Mouse (Mus musculus) layer of hippocampus, adult 6 months (tissue): ENCODE measurements around the gene Cdkn2d. TPM values are rescaled to one million over a fixed set of nuclear protein-coding genes. Genes with fewer than 3 reads are reported as not detected.

ENCODE experiments used
- long read RNA-seq, 2 experiments: library from polyadenylated mRNA; unstranded; transcript quantifications; one replicate each; pipeline ENCODE4 v2.0.0; 2019 to 2020
- polyA plus RNA-seq: library from polyadenylated mRNA; unstranded; fragments of <200 nt; fragmentation: Nextera tagmentation; gene quantifications from 2 replicates; pipeline ENCODE4 v1.2.3, GENCODE M21; 2021

Cdkn2d gene
- 98.6 and 114 TPM in 2 replicates for polyA plus RNA-seq
- long read RNA-seq, experiment 1, transcript Cdkn2d-203 (2 exons, 1,423 nt): major isoform, 156 of 167 reads
- long read RNA-seq, experiment 1, partial matches to known transcripts: 7 of 167 reads
- long read RNA-seq, experiment 1, other reads (novel, unspliced or antisense): 0 of 167 reads
- long read RNA-seq, experiment 2, transcript Cdkn2d-202 (3 exons, 691 nt): minor isoform, 8 of 203 reads
- long read RNA-seq, experiment 2, transcript Cdkn2d-201 (3 exons, 1,264 nt): minor isoform, 6 of 203 reads
- long read RNA-seq, experiment 2, transcript Cdkn2d-203 (2 exons, 1,423 nt): major isoform, 187 of 203 reads
- long read RNA-seq, experiment 2, partial matches to known transcripts: 0 of 203 reads
- long read RNA-seq, experiment 2, other reads (novel, unspliced or antisense): 2 of 203 reads

DNA sequence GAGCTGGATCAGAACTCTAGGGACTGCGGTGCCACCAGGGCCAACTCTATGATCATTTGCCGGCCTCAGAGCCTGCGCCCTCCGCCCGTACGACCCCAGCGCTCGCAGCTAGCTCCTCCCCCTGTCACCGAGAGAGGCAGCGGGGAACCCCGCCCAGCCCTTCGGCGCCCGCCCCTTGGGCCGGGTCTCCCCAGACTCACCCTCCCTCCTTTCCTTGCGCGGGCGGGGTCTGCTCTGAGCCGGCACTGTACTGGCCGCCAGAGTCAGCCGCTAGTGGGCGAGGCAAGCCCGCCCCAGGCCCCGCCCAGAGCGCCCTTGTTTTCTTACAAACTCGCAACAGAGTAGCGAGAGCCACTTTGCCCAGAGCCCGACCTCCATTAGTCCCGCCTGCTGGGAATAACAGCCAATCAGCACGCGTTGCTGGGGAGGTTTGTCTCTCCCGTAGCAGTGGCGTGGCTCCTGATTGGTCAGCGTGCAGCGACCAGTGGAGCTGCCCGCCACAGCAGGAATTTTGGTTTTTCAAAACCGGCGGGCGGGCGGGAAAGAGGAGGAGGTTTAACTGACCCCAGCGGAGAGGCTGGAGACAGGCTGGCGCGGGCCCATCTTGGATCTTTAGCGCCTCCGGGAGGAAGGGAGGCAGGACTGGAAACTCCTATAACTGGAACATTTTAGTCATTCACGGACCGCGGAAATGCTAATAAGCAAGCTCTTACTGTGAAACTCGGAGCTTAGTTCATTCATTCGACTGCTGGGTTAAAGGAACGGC, at the start of gene Cdkn2d:
Gene Cdkn2d (minus strand): TSS at position 386 of the 766 bp plus-strand sequence.

DNA sequence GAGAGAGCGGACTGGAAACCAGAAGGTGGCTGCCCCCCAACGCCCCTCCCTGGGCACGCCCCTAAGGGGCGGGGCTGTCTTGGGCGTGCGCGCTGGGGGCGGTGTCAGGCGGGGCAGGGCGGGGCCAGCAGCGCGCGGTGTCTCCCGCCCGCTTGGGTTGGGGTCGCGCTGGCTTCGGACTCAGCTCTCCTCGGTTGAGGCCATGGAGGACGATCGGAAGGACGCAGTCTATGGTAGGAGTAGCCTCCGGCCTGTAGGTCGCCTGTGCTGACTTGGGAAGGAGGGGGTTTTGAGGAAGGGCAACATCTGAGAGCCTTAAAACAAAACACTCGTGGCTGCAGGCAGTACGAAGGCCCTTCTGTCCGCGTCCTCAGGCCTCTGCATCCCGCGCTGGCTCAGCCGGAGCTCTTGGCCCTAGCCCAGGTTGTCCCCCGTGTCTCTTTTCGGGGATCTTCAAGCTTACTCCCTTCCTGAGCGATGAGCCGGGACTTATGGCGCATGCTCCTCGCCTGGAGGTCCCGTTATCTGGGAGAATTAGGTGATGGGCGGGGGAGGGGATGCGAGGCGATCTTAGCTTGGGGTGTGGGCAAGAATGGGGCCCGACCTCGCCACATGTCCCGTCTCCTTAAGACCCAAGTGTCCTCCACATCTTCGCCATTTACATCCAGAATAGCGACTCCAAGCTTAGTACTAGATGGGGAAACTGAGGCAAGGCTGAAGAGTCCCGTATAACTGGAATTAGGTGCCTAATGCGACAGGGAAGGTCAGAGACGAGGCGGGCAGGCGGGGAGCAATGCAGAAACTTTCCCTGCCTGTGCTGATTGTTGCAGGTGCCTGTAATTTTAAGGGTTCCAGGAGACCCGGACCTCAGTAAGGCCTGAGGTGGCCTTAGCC, 29.7 kb upstream of the Cdkn2d start, which contains the start of gene Slc44a2:
Gene Slc44a2 (plus strand): TSS at position 80 of the 894 bp plus-strand sequence.

GRCm38 (mm10) chr9:21312134-21312533, 20.9 kb upstream of the Cdkn2d start, which contains the start of gene Ap1m2:
TSS of gene Ap1m2 (minus strand) at chr9:21312337.

GRCm38 (mm10) chr9:21287571-21288402, 3.4 kb downstream of the Cdkn2d start, which contains the start of gene Kri1:
TSS of gene Kri1 (minus strand) at chr9:21287969.

DNA sequence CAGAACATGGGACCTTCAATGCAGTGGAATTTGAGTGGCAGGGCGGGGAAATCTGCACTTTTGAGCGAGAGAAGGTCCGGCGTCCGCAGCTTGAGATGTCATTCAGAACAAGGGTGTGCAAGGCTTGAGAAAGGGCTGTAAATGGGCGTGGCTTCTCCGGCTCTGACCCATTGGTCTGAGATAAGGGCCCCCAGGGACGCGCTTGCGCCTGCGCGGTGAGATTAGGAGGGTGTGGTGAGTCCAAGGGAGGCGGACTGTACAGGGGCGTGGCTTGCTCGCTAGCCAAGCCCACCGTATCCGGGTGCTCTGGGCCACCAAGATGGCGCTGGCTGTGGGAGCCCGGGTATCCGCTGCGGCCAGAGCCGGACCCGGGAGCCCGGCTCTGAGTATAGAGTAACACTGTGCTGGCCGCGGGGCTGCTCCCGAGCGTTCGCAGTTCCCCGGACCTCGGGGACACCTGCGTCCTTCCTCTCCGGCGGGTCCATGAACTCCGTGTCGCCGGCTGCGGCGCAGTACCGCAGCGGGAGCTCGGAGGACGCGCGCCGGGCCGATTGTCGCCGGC, 26.1 kb downstream of the Cdkn2d start, which contains the start of gene Atg4d:
Gene Atg4d (plus strand): TSS at position 294 of the 562 bp plus-strand sequence.

DNA sequence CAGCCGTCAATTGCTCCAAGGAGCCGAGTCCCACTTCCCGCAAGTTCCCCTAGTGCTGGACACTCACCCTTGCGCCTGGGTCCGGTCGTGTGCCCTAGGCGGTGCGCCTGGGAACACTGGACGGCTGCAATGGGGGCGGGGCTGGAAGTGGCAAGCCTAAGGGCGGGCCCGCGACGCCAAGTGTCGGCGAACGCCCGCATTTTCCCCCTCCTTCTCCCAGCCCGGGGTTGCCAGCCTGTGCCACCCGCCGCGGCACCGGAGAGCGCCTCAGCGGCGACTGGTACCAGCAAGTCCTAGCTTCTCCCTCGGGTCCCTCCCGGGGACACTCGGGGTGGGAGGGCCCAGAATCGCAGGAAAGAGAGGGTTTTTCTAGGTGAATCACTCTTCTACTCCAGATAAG, 42.9 kb downstream of the Cdkn2d start, which contains the start of gene S1pr5:
Gene S1pr5 (minus strand): TSS at position 118 of the 400 bp plus-strand sequence.

DNA sequence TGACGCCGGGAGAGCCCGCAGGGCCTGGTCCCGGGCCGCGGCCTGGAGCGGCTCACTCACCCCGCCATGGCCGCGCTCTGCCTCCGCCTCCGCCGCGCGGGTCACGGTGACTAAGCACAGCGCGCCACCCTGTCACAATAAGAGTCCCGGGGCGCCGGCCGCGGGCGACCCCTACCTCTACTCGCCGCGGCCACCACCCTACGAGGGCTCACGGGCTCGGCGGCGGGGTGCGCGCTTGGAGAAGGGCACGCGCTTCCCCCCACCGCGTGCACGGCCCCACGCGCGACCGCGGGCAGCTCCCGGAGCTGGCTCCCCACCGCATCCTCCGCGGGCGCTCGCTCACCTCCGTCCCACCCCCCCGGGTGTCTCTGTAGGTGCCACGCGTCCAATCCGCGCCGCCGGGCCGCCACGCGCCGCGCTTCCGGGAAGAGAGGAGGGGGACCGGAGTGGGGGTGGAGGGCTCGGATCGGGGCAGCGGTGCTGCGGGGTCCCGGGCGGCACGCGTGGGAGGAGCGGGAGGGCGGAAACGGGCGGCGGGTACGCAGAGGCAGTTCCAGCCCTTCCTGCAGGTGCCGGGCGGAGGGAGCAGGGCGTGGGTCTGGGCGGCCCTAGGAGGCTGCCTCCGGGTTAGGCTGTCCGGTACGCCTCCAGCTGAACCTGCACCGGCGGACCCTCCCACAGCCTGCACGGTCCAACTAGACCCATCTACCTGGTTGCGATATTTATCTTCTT, 52.3 kb downstream of the Cdkn2d start, which contains the start of gene Keap1:
Gene Keap1 (minus strand): TSS at position 629 of the 732 bp plus-strand sequence.

Other genes with a start within 250 kb of the Cdkn2d start
- not detected in 2 replicates for gene Zglp1, start 224.3 kb downstream of the Cdkn2d start, polyA plus RNA-seq
- gene Gm49373, start 218.3 kb downstream of the Cdkn2d start, polyA plus RNA-seq: 0.33 and 0.50 TPM in 2 replicates
- gene Fdx1l, start 217.8 kb downstream of the Cdkn2d start, polyA plus RNA-seq: 201 and 219 TPM in 2 replicates
- gene Gm38431, start 199.4 kb downstream of the Cdkn2d start, polyA plus RNA-seq: 10.2 and 15.7 TPM in 2 replicates
- 6.2 and 7.8 TPM in 2 replicates for gene Raver1, start 199.4 kb downstream of the Cdkn2d start, polyA plus RNA-seq
- gene Tyk2, start 160.2 kb downstream of the Cdkn2d start, polyA plus RNA-seq: 2.5 and 2.8 TPM in 2 replicates
- gene Cdc37, start 141.4 kb downstream of the Cdkn2d start, polyA plus RNA-seq: 160 and 167 TPM in 2 replicates
- 29.0 and 36.9 TPM in 2 replicates for gene Pde4a, start 125.7 kb downstream of the Cdkn2d start, polyA plus RNA-seq
- gene Keap1, start 52.0 kb downstream of the Cdkn2d start, polyA plus RNA-seq: 66.2 and 66.6 TPM in 2 replicates
- gene S1pr5, start 43.0 kb downstream of the Cdkn2d start, polyA plus RNA-seq: 17.8 and 19.0 TPM in 2 replicates
- 40.2 and 43.9 TPM in 2 replicates for gene Atg4d, start 26.1 kb downstream of the Cdkn2d start, polyA plus RNA-seq
- gene Kri1, start 3.4 kb downstream of the Cdkn2d start, polyA plus RNA-seq: 2.3 and 4.6 TPM in 2 replicates
- gene Ap1m2, start 20.9 kb upstream of the Cdkn2d start, polyA plus RNA-seq: 0.53 and 0.93 TPM in 2 replicates
- 18.0 and 18.1 TPM in 2 replicates for gene Slc44a2, start 29.3 kb upstream of the Cdkn2d start, polyA plus RNA-seq
- gene Ilf3, start 76.5 kb upstream of the Cdkn2d start, polyA plus RNA-seq: 102 and 148 TPM in 2 replicates
- gene Qtrt1, start 120.4 kb upstream of the Cdkn2d start, polyA plus RNA-seq: 19.7 and 20.8 TPM in 2 replicates
- 23.4 and 27.0 TPM in 2 replicates for gene Dnm2, start 133.5 kb upstream of the Cdkn2d start, polyA plus RNA-seq
- 32.1 and 34.7 TPM in 2 replicates for gene Tmed1, start 218.8 kb upstream of the Cdkn2d start, polyA plus RNA-seq
- 0.28 and 0.41 TPM in 2 replicates for gene AB124611, start 234.8 kb upstream of the Cdkn2d start, polyA plus RNA-seq